Mouse (Mus musculus) ovary, adult 10 weeks (tissue): ENCODE data around the gene Cmtm3. TPM values are rescaled to one million over a fixed set of nuclear protein-coding genes. Genes with fewer than 3 reads are reported as not detected.

ENCODE experiments used
- polyA plus RNA-seq: library from polyadenylated mRNA; stranded (reverse); fragments of 350-450 nt; fragmentation: Illumina TruSeq; extraction: RNeasy Lipid Tissue Mini Kit (QIAGEN cat#74804); gene quantifications from one replicate; pipeline ENCODE4 v1.2.3, GENCODE M21; 2014

Gene Cmtm3
- 74.6 TPM for polyA plus RNA-seq

DNA sequence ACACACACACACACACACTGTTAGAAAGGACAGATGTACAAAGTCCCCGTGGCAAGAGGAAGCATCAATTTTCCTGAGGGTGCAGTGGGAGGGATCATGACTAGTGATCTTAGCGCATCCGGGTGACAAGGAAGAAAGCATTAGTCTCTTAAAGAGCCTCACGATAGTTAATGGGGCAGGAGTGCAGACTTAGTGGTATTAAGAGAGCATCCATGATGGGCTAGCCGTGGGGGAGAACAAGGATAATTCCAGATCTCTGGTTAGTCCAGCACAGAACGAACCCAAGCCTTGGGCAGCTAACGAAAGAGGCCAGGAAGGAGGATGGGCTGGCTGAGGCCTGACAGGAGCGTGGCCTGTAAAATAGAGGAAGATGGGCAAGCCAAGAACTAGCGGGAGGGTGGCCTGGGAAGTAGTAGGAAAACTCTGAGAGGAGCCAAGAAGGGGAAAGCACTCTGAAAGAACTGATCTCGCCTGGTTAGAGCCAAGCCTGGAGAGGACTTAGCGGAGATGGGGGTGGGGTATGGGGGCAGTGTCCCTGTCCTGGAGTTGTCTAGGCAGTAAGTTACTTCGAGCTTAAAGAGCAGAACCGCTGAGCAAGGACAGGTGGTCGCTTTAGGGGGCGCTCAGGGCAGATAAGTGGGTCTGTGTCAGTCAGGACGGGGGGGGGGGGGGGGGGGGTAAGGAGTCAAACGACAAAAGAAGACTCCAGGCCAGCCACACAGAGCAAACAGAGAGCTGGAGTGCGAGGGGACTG is at the start of gene Cmtm3:
TSS of gene Cmtm3 (plus strand) at position 182 of the 754 bp plus-strand sequence.

GRCm38 (mm10) chr8:104293081-104293480 is 46.1 kb upstream of the Cmtm3 start, which contains the start of gene Cmtm2a:
TSS of gene Cmtm2a (minus strand) at chr8:104293181.

DNA sequence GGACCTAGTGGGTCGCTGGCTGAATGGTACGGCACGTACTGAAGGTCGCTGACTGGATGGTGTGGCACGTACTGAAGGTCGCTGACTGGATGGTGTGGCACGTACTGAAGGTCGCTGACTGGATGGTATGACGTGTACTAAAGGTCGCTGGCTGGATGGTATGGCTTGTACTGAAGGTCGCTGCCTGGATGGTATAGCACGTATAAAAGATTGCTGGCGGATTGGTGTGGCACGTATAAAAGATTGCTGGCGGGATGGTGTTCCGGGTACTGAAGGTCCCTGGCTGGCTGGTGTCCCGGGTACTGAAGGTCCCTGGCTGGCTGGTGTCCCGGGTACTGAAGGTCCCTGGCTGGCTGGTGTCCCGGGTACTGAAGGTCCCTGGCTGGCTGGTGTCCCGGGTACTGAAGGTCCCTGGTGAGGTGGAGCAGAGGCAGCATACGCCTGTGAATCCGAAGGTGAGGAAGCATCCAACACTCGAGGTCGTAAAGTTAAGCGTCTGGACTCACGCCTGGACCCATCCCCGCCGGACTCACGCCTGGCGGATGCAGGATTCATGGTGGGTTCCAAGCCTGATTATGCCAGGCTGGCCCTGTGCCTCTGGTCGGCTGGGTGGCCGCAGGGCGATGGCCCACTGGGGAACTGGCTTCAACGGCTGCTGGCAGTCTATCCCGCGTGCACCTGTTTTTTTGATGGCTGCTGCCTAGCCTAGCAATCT is 29.6 kb upstream of the Cmtm3 start, which contains the start of the genes Gm45711 and Cmtm1:
TSS of gene Gm45711 (minus strand) at position 641 of the 715 bp plus-strand sequence.
TSS of gene Cmtm1 (minus strand) at position 705 of the 715 bp plus-strand sequence.

DNA sequence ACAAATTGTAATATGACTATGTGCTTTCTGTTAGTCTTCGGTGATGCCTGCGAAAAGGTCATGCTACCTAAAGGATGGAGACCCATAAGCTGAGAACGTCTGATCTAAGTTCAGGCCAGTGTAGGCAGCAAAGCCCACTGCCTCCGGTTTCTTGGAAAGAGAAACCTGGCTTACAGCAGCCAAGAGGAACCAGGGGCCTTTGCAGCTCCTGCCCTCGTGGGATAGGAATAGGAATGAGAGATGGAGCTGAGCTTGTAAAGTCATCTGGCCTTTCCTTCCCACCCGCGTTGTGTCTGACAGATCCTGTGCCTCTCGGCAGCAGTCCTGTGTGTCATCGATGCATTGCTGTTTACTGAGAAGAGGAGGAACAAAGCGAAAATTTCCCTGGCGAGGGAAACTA is 17.9 kb upstream of the Cmtm3 start, which contains the start of gene Gm11020:
TSS of gene Gm11020 (plus strand) at position 301 of the 400 bp plus-strand sequence.

GRCm38 (mm10) chr8:104321930-104322329 is 17.3 kb upstream of the Cmtm3 start, which contains the start of gene Cmtm2b:
TSS of gene Cmtm2b (plus strand) at chr8:104322230.

DNA sequence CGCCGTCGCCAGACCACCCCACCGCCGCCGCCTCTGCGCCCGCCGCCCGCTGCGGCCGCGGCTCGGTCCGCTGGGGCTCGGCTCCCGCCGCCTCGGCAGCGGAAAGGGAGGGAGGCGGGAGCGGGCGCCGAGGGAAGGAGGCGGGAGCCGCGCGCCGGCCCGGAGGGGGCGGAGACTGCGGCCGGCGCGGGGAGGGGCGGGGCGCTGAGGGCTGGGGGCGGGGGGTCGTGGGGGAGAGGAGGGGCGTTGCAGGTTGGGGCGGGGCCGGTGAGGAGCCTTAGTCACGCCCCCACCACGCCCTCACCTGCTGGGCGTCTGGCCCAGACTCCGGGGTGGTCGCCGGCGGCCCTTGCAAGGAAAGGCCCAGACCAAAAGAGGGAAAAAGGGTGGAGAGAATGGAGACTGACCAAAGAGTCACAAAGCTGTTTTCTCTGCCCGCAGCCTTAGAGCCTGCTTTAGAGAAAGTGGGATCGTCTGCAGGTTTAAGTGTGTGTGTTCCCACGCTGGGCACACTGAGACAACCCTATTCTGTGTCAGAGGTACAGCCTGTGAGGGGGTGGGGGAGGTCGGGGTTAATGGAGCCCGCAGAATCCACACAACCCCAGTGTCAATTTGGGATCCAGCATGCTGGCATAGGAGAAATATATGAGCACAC is 56.6 kb downstream of the Cmtm3 start, which contains the start of gene Cmtm4:
TSS of gene Cmtm4 (minus strand) at position 105 of the 655 bp plus-strand sequence.

Other genes with a start within 250 kb of the Cmtm3 start
- gene Cdh5, start 237.8 kb upstream of the Cmtm3 start, polyA plus RNA-seq, result 14.7 TPM
- gene Bean1, start 169.0 kb upstream of the Cmtm3 start, polyA plus RNA-seq, result 3.9 TPM
- gene Tk2, start 90.9 kb upstream of the Cmtm3 start, polyA plus RNA-seq, result 17.4 TPM
- 52.4 TPM for gene Cklf, start 88.5 kb upstream of the Cmtm3 start, polyA plus RNA-seq
- gene Cmtm2a, start 46.2 kb upstream of the Cmtm3 start, polyA plus RNA-seq, result 31.9 TPM
- gene Gm45711, start 29.3 kb upstream of the Cmtm3 start, polyA plus RNA-seq, result not detected
- not detected for gene Cmtm1, start 29.3 kb upstream of the Cmtm3 start, polyA plus RNA-seq
- not detected for gene Gm11020, start 17.8 kb upstream of the Cmtm3 start, polyA plus RNA-seq
- gene Cmtm2b, start 17.2 kb upstream of the Cmtm3 start, polyA plus RNA-seq, result not detected
- 39.0 TPM for gene Cmtm4, start 56.4 kb downstream of the Cmtm3 start, polyA plus RNA-seq
- 117 TPM for gene Dync1li2, start 103.6 kb downstream of the Cmtm3 start, polyA plus RNA-seq
- 3.6 TPM for gene Terb1, start 170.5 kb downstream of the Cmtm3 start, polyA plus RNA-seq
- gene Nae1, start 195.2 kb downstream of the Cmtm3 start, polyA plus RNA-seq, result 383 TPM
- 0.26 TPM for gene Car7, start 195.3 kb downstream of the Cmtm3 start, polyA plus RNA-seq